Mouse (Mus musculus) brown adipose tissue, adult 24 weeks (tissue): Measurements from ENCODE around the gene Mettl16. TPM values are rescaled to one million over a fixed set of nuclear protein-coding genes. Genes with fewer than 3 reads are reported as not detected.

Experiments
- H3K27ac ChIP-seq: fragments of 200-500 bp; replicated peaks from 2 replicates; pipeline ENCODE4 v1.5.1; 2012; ENCODE audit warnings: low read depth, mild to moderate bottlenecking, low read length
- H3K4me1 ChIP-seq: fragments of 200-500 bp; 2 replicates; pipeline ENCODE4 v1.6.1; 2012; ENCODE audit warnings: low read length, mixed read lengths; ENCODE audit not compliant: control insufficient read depth, insufficient read depth, insufficient read length
- H3K4me3 ChIP-seq: fragments of 200-500 bp; 2 replicates; pipeline ENCODE4 v1.5.1; 2012; ENCODE audit warnings: low read depth, mild to moderate bottlenecking, low read length, moderate library complexity; ENCODE audit not compliant: insufficient read depth
- polyA plus RNA-seq: library from polyadenylated mRNA; stranded (reverse); fragments of >200 nt; gene quantifications from 2 replicates; pipeline ENCODE4 v1.2.4, GENCODE M21; 2012; ENCODE audit not compliant: missing spikeins, insufficient read depth, insufficient read length

Mettl16 gene
- polyA plus RNA-seq, 1 experiment, result 11.1 TPM

DNA sequence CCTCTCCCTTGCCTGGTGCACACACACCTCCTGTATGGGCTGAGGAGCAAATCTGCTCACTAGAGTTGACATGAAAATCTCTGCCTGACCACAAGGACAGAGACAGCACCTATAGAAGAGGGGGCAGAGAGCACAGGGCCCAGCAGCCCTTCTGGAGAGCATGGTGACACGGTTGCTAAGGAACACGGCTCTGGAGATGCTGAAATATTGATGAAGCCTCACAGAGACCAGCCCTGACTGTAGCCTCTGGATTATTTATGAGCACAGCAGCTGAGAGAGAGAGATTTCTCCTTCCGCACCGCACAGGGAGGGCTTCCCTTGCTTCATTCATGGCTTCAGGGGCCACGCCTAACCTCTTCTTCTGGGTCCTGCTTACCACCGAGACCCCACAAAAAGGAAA lies 99.0 kb downstream of the Mettl16 start:
- Histone ChIP-seq H3K27ac (no peak overlapping the region), H3K4me1 (peaks cover 9% of the 10 kb centered on the region; the same call in 1 of the 2 replicates), H3K4me3 (no peak overlapping the region)

DNA sequence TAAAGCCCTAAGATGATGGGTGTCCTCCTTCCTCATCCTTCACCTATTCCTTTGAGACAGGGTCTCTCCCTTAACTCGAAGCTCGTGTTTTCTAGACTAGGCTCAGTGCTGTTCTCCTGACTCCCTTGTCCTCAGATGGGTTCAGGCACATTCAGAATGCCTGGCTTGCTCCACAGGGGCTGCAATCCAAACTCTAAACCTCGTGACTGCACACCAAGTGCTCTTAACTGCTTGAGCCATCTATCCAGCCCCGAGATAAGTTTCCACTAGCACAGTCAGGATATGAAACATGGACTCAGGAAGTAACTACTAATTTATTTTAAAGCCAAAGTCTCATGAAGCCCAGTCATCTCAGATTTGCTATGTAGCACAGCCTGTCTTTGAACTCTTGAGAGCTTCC lies 99.9 kb downstream of the Mettl16 start:
- H3K4me1 ChIP-seq, result peaks cover 9% of the 10 kb centered on the region; the same call in 1 of the 2 replicates
- H3K4me3 ChIP-seq, result no peak overlapping the region
- H3K27ac ChIP-seq, result no peak overlapping the region

DNA sequence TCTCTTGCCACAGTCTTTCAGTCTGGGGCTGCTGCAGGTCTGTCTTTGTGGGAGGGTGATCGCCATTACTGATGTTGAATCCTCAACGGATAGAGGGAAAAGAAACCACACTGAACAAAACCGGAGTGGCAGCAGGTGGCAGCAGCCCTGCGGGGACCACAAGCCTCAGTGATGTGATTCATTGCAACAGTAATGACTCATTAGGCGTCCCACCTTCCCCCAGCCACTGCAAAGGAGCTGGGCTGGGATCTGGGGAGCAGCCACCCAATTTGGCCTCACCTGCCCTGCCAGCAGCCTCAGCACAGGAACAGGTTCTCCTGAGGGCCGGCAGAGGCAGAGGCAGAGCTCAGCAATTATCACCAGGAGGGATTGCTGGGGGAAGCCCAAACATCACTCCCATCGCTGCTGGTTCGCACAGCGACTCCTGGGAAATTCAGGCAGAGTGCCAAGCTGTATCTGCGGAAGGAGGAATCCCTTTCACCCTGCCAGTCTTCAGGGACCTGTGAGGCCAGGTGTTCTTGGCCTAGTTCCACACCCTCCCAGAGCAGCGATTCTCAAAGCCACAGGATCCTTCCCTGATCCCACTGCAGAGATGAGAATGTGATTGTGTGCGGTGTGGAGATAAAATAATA lies 100.5 kb downstream of the Mettl16 start:
- peaks cover 9% of the 10 kb centered on the region; the same call in 1 of the 2 replicates for H3K4me1 ChIP-seq
- H3K27ac ChIP-seq, result no peak overlapping the region
- no peak overlapping the region for H3K4me3 ChIP-seq

DNA sequence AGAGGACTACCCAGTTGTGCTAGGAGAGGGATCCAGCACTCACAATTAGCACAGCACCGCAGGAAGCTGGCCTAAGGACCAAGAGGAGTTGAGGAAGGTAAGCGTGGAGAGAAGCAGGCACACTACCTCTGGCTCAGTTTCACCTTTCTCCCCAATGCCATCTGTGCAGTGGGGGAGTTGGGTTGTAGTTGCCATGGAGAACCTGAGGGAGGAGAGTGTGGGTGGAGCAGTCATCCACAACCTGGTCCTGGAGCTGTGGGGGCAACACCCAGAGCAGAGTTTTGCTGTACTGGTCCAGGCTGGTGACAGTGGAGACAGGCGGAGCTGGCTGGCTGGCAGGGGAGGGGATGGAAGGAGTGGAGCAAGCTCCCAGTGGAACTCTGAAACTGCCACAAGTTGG lies 104.0 kb downstream of the Mettl16 start:
- Histone ChIP-seq H3K4me3 (no peak overlapping the region), H3K4me1 (peaks cover 4% of the 10 kb centered on the region; the same call in 1 of the 2 replicates), H3K27ac (no peak overlapping the region)

DNA sequence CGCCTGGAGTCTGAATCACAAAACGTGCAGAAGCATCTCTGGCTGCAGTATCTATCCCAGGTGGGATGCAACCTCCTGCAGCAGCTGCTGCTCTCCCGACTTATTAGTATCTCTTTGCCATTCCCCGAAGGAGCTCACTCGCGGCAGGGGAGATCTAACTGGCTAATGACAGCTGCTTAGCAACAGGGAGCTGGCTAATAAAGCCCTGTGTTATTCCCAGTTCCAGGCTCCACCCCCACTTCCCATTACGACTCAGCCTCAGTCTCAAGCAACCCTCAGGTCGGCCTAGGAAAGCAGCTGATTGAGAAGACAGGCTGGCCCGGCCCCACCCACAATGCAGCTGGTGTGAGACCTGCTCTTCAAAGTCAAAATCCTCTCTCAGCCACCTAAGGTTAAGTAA lies 106.2 kb downstream of the Mettl16 start:
- H3K4me1 ChIP-seq, result no peaks in the 10 kb centered on the region
- H3K27ac ChIP-seq, result no peak overlapping the region
- no peak overlapping the region for H3K4me3 ChIP-seq

Other genes starting within 250 kb of the Mettl16 start
- gene Rap1gap2, start 159.9 kb upstream of the Mettl16 start, polyA plus RNA-seq, result 2.2 and 4.5 TPM in 2 replicates
- gene Ccdc92b, start 151.2 kb upstream of the Mettl16 start, polyA plus RNA-seq, result not detected in 2 replicates
- gene Cluh, start 121.3 kb upstream of the Mettl16 start, polyA plus RNA-seq, result 126 and 174 TPM in 2 replicates
- gene Pafah1b1, start 46.2 kb upstream of the Mettl16 start, polyA plus RNA-seq, result 53.3 and 55.7 TPM in 2 replicates
- 5.6 and 6.2 TPM in 2 replicates for gene Mnt, start 60.1 kb downstream of the Mettl16 start, polyA plus RNA-seq
- 2.6 and 3.0 TPM in 2 replicates for gene Sgsm2, start 126.2 kb downstream of the Mettl16 start, polyA plus RNA-seq
- gene Tsr1, start 127.2 kb downstream of the Mettl16 start, polyA plus RNA-seq, result 7.0 and 8.4 TPM in 2 replicates
- gene Smg6, start 155.0 kb downstream of the Mettl16 start, polyA plus RNA-seq, result 4.8 and 6.6 TPM in 2 replicates
- 31.1 and 47.4 TPM in 2 replicates for gene Srr, start 155.1 kb downstream of the Mettl16 start, polyA plus RNA-seq